Mouse (Mus musculus) limb, embryonic 14.5 days (tissue): ENCODE measurements at regions not wholly inside any gene's neighbourhood (a gene's known extent, or its start where the extent isn't known, plus 50 kb on each side); places are given as distances from the start of the nearest gene placed in this dataset.

ENCODE experiments used
- ATAC-seq: fragments of 200-750 bp; cut with Nextera tagmentation; 2 replicates; pipeline ENCODE4 v1.8.0; 2017; ENCODE audit warnings: low read depth, moderate number of reproducible peaks, moderate TSS enrichment; ENCODE audit not compliant: low FRiP score
- DNase-seq: peaks from one replicate; pipeline ENCODE4 v3.0.0-alpha.2; 2015; ENCODE audit warnings: low spot score
- H3K27ac ChIP-seq: fragments of 300-500 bp; sonication (generic); replicated peaks from 2 replicates; pipeline ENCODE4 v1.5.1; 2014; ENCODE audit warnings: low read depth, mild to moderate bottlenecking, low read length, moderate library complexity, mixed read lengths
- H3K27me3 ChIP-seq: fragments of 300-500 bp; sonication (generic); 2 replicates; pipeline ENCODE4 v1.6.1; 2014; ENCODE audit warnings: low read length, mixed read lengths; ENCODE audit not compliant: control insufficient read depth, insufficient read depth
- H3K36me3 ChIP-seq: fragments of 300-500 bp; sonication (generic); 2 replicates; pipeline ENCODE4 v1.6.1; 2014; ENCODE audit warnings: mild to moderate bottlenecking, low read length, moderate library complexity, mixed read lengths; ENCODE audit not compliant: control insufficient read depth, insufficient read depth
- H3K4me1 ChIP-seq: fragments of 300-500 bp; sonication (generic); 2 replicates; pipeline ENCODE4 v1.6.1; 2014; ENCODE audit warnings: antibody characterized with exemption, low read length, mixed read lengths; ENCODE audit not compliant: control insufficient read depth, insufficient read depth
- H3K4me2 ChIP-seq: fragments of 300-500 bp; sonication (generic); replicated peaks from 2 replicates; pipeline ENCODE4 v1.6.1; 2014; ENCODE audit warnings: low read depth, mild to moderate bottlenecking, low read length, moderate library complexity; ENCODE audit not compliant: severe bottlenecking
- H3K4me3 ChIP-seq: fragments of 300-500 bp; sonication (generic); replicated peaks from 2 replicates; pipeline ENCODE4 v1.5.1; 2014; ENCODE audit warnings: low read length
- H3K9ac ChIP-seq: fragments of 300-500 bp; sonication (generic); 2 replicates; pipeline ENCODE4 v1.6.1; 2014; ENCODE audit warnings: mild to moderate bottlenecking, low read depth, low read length, moderate library complexity; ENCODE audit not compliant: severe bottlenecking
- H3K9me3 ChIP-seq: fragments of 300-500 bp; sonication (generic); 2 replicates; pipeline ENCODE4 v1.6.1; 2016; ENCODE audit warnings: low read length; ENCODE audit not compliant: control insufficient read depth
- POLR2A ChIP-seq: fragments of 200-500 bp; IDR thresholded peaks from 2 replicates; pipeline ENCODE4 v1.8.0; 2012; ENCODE audit warnings: inconsistent platforms, mild to moderate bottlenecking, moderate library complexity, borderline replicate concordance; ENCODE audit not compliant: insufficient read depth, insufficient read length; ENCODE audit errors: extremely low read depth
- WGBS: fragments of 180-500 bp; shearing (Covaris S2); extraction: QIAGEN DNeasy Blood & Tissue Kit; methylation state at CpG from one replicate; pipeline ENCODE4 v1.1.7; 2014; 5-methylcytosine and 5-hydroxymethylcytosine counted together

GRCm38 (mm10) chrX:97651601-97652290 is 274.7 kb upstream of the Eda2r start:
- no peaks in the 10 kb centered on the region for H3K27me3 ChIP-seq
- H3K4me2 ChIP-seq: no peak overlapping the region
- 37% methylated on average over 3 of the region's 3 CpGs for WGBS
- H3K36me3 ChIP-seq: no peaks in the 10 kb centered on the region
- no peak overlapping the region for H3K9ac ChIP-seq
- no peaks in the 10 kb centered on the region for H3K9me3 ChIP-seq
- no peak for TF ChIP-seq POLR2A
- ATAC-seq (no peak), DNase-seq (no peak)
- H3K27ac ChIP-seq: no peak overlapping the region
- no peak overlapping the region for H3K4me3 ChIP-seq
- no peaks in the 10 kb centered on the region for H3K4me1 ChIP-seq
